Comparison of ENCODE assay signal across 7 mouse cellular contexts in genomic region chr4:135433086-135433442, GRCm38 (mm10). TPM values are rescaled to one million over a fixed set of nuclear protein-coding genes. Genes with fewer than 3 reads are reported as not detected.
DNase-seq lines count a peak whose midpoint lies in the region; ATAC-seq and TF ChIP-seq lines count a peak whose summit lies in the region.

No protein-coding gene starts in this region.

- H3K27ac ChIP-seq in lung, embryonic 14.5 days (ENCODE audit: low read depth), result peak overlapping the region; percentile 63; the same call in 1 of the 2 replicates
- H3K27ac ChIP-seq in forebrain, embryonic 16.5 days (ENCODE audit: low read length), result no peak overlapping the region
- H3K27ac ChIP-seq in liver, embryonic 16.5 days (ENCODE audit: low read length), result peak overlapping the region; percentile 65; the same call in 1 of the 2 replicates

- WGBS in lung, embryonic 14.5 days, result 10% methylated on average over 10 of the region's 10 CpGs
- WGBS in forebrain, embryonic 16.5 days, result 7% methylated on average over 10 of the region's 10 CpGs
- 20% methylated on average over 10 of the region's 10 CpGs for WGBS in liver, embryonic 16.5 days (ENCODE audit: insufficient replicate concordance)

- H3K36me3 ChIP-seq in lung, embryonic 14.5 days (ENCODE audit: insufficient read depth), result no peaks in the 10 kb centered on the region
- H3K36me3 ChIP-seq in forebrain, embryonic 16.5 days (ENCODE audit: control insufficient read depth, insufficient read depth), result no peaks in the 10 kb centered on the region
- H3K36me3 ChIP-seq in liver, embryonic 16.5 days (ENCODE audit: control insufficient read depth, insufficient read depth), result no peaks in the 10 kb centered on the region

- no peak for TF ChIP-seq CTCF in lung, embryonic 14.5 days (IDR thresholded peaks at IDR 0.05; ENCODE audit: low read depth)

- peak; percentile 16 for DNase-seq in lung, embryonic 14.5 days
- no peak for DNase-seq in lung, postnatal 36 days
- DNase-seq in cerebellum, adult 9-10 months, result peak; percentile 63
- DNase-seq in urinary bladder, adult 18-20 months (ENCODE audit: low spot score in 2 of 2), result no peak
- DNase-seq in thymus, postnatal 10 days (ENCODE audit: low spot score in 2 of 2), result no peak

- no peaks in the 10 kb centered on the region for H3K27me3 ChIP-seq in lung, embryonic 14.5 days (ENCODE audit: insufficient read depth, low read length)
- H3K27me3 ChIP-seq in forebrain, embryonic 16.5 days (replicated peaks; ENCODE audit: control insufficient read depth, insufficient read depth, low read length), result no peaks in the 10 kb centered on the region
- no peaks in the 10 kb centered on the region for H3K27me3 ChIP-seq in liver, embryonic 16.5 days (ENCODE audit: control insufficient read depth, insufficient read depth, low read depth, low read length)

- peak overlapping the region; percentile 77 for H3K9ac ChIP-seq in lung, embryonic 14.5 days
- H3K9ac ChIP-seq in forebrain, embryonic 16.5 days (replicated peaks; ENCODE audit: low read depth, low read length), result peak overlapping the region; percentile 81
- H3K9ac ChIP-seq in liver, embryonic 16.5 days (ENCODE audit: low read depth, low read length), result peak overlapping the region; percentile 88

- peak overlapping the region; percentile 93 for H3K4me2 ChIP-seq in lung, embryonic 14.5 days
- H3K4me2 ChIP-seq in forebrain, embryonic 16.5 days (ENCODE audit: low read length), result peak overlapping the region; percentile 86
- peak overlapping the region; percentile 90 for H3K4me2 ChIP-seq in liver, embryonic 16.5 days (ENCODE audit: low read depth, low read length)

- no peaks in the 10 kb centered on the region for H3K9me3 ChIP-seq in lung, embryonic 14.5 days (ENCODE audit: low read depth, low read length)
- H3K9me3 ChIP-seq in forebrain, embryonic 16.5 days (ENCODE audit: control insufficient read depth, low read length), result no peaks in the 10 kb centered on the region
- H3K9me3 ChIP-seq in liver, embryonic 16.5 days (replicated peaks; ENCODE audit: control insufficient read depth, low read length), result no peaks in the 10 kb centered on the region

- H3K4me3 ChIP-seq in lung, embryonic 14.5 days (ENCODE audit: low read depth, low read length), result peak overlapping the region; percentile 70
- peak overlapping the region; percentile 71 for H3K4me3 ChIP-seq in forebrain, embryonic 16.5 days (replicated peaks; ENCODE audit: low read length)
- peak overlapping the region; percentile 77 for H3K4me3 ChIP-seq in liver, embryonic 16.5 days (ENCODE audit: low read depth, low read length)

- H3K4me1 ChIP-seq in lung, embryonic 14.5 days (ENCODE audit: insufficient read depth), result peaks cover 4% of the 10 kb centered on the region; the same call in 1 of the 2 replicates
- peaks cover 13% of the 10 kb centered on the region for H3K4me1 ChIP-seq in forebrain, embryonic 16.5 days (replicated peaks; ENCODE audit: control insufficient read depth, insufficient read depth, low read length)
- H3K4me1 ChIP-seq in liver, embryonic 16.5 days (ENCODE audit: control insufficient read depth, low read depth, low read length), result peaks cover 24% of the 10 kb centered on the region

- ATAC-seq in lung, embryonic 14.5 days (ENCODE audit: insufficient read depth), result no peak
- ATAC-seq in forebrain, embryonic 16.5 days, result no peak
- no peak for ATAC-seq in liver, embryonic 16.5 days (ENCODE audit: low read depth)

RNA-seq across cellular contexts. Expression of gene Rcan3, which starts 0.6 kb away (rescaled TPM):
- 14.0 and 14.1 TPM in 2 replicates for polyA plus RNA-seq in lung, embryonic 14.5 days (2014; fragmentation: Nextera tagmentation; extraction: Ambion mirVana)
- polyA plus RNA-seq in forebrain, embryonic 16.5 days (2015; fragmentation: Nextera tagmentation; extraction: Ambion mirVana), result 30.9 and 36.6 TPM in 2 replicates
- polyA plus RNA-seq in liver, embryonic 16.5 days (2015; fragmentation: Nextera tagmentation; extraction: Ambion mirVana), result 3.1 and 3.5 TPM in 2 replicates

RNA-seq across cellular contexts. Expression of gene Ncmap, which starts 35.0 kb away (rescaled TPM):
- polyA plus RNA-seq in lung, embryonic 14.5 days (2014; fragmentation: Nextera tagmentation; extraction: Ambion mirVana), result 4.6 and 6.9 TPM in 2 replicates
- 0.71 and 0.83 TPM in 2 replicates for polyA plus RNA-seq in forebrain, embryonic 16.5 days (2015; fragmentation: Nextera tagmentation; extraction: Ambion mirVana)
- polyA plus RNA-seq in liver, embryonic 16.5 days (2015; fragmentation: Nextera tagmentation; extraction: Ambion mirVana), result 0.08 and 0.19 TPM in 2 replicates

Comparison
In these comparisons a context has a peak if more than half of its experiments do, and no peak if none do; other contexts are left out.
1. DNase-seq: peak in lung, embryonic 14.5 days (single experiment) and cerebellum, adult 9-10 months (single experiment); none in lung, postnatal 36 days (single experiment), urinary bladder, adult 18-20 months (0 of 2) and thymus, postnatal 10 days (0 of 2).
2. Peak in every context shown above with its lines, with median percentiles within 50 percentile points of each other: H3K4me2 ChIP-seq, H3K4me3 ChIP-seq and H3K9ac ChIP-seq.